Mouse (Mus musculus): Measurements from ENCODE around the gene Gnmt. TPM values are rescaled to one million over a fixed set of nuclear protein-coding genes. Genes with fewer than 3 reads are reported as not detected.

The Gnmt gene
- total RNA-seq (2021): 1 to 10 TPM in 1 of 2 experiments, not detected in 1; 1.1 TPM
- long read RNA-seq, partial matches to known transcripts: 0 of 2 reads
- long read RNA-seq, other reads (novel, unspliced or antisense): 0 of 2 reads

DNA sequence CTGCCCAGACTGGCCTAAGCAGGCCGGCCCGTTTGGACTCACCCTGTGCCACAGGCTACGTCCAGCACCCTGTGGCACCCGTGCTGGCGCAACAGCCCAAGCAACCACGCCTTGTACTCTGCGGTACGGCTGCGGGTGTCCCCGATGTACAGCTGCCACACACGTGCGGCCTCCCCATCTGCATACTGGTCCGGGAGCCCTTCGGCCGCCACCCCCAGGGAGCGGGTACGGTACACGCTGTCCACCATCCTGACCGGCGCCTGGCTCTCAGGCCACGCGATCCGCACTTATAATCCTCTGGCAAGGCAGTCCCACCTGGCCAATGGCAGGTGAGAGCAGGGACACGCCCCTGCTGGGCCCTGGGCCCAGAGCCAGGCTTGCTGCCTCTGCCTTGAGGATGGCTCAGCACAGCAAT is at the start of gene Gnmt:
Gnmt (minus strand) TSS at position 265 of the 415 bp plus-strand sequence.
- DNase-seq (ENCODE audit: low spot score in 2 of 2): no peak

- no peak for DNase-seq (ENCODE audit: low spot score in 2 of 2)
Observed at GRCm38 (mm10) chr17:46776087-46776486, 47.1 kb upstream of the Gnmt start.

DNA sequence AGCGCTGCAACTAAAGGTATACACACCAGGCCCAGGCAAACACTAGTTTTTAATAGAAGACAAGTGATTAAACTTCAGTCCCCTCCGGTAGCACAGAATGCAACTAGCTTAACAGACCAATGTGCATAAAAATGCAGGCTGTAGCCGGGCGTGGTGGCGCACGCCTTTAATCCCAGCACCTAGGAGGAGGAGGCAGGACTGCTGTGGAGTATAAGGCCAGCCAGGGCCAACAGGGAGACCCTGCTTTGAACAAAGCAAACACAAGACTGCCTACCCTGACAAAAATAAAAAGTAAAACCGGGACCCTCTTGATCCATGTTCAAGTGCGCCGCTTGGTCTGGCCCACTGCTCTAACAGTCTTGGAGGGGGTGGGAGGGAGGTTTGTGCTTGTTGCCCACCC is 46.1 kb upstream of the Gnmt start:
- no peak for DNase-seq (ENCODE audit: low spot score in 2 of 2)

- no peak for DNase-seq (ENCODE audit: low spot score in 2 of 2)
Observed at GRCm38 (mm10) chr17:46774131-46774472, 45.1 kb upstream of the Gnmt start.

GRCm38 (mm10) chr17:46773278-46774130 is 44.5 kb upstream of the Gnmt start:
- DNase-seq (ENCODE audit: low spot score in 2 of 2): no peak

- DNase-seq (ENCODE audit: low spot score in 2 of 2): peak; percentile 83 to 90
Observed at GRCm38 (mm10) chr17:46772404-46773277, 43.7 kb upstream of the Gnmt start, which contains the start of gene 2310039H08Rik. Gene 2310039H08Rik, plus strand, starts transcription at chr17:46772635.

DNA sequence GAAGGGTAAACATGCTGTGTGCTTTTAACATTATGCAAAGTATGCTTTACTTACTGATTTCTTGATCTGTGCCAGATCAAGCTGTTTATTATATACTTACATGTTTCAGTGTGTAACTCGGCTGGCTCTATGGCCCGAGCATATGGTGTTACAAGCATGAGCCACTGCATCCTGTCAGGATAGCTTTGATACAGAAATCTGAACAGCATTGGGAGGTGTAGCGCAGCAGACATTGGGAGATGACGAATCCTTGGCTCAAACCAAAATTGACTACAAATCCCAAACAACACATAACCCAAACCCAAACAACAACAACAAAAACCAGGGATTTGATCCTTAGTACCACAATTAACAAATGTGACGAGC is 43.1 kb upstream of the Gnmt start:
- DNase-seq (ENCODE audit: low spot score in 2 of 2): no peak

DNA sequence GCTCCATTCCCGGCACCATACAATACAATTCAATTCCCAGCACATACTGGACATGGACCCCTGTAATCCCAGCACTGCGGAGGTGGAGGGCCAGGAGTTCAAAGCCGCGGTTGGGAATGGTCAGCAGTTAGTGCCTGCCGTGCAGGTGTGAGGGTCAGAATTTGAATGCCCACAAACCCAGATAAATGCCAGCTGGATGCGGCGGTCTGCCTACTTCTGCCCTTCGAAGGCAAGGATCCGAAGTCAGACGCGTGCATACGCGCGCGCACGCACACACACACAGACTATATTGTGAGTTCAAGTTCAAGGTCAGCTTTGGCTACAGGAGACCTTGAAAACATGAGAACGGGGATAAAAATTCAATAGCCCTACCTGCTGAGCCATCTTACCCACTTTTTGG is 42.6 kb upstream of the Gnmt start:
- no peak for DNase-seq (ENCODE audit: low spot score in 2 of 2)

GRCm38 (mm10) chr17:46771025-46771424 is 42.1 kb upstream of the Gnmt start:
- DNase-seq (ENCODE audit: low spot score in 2 of 2): no peak

GRCm38 (mm10) chr17:46770546-46770945 is 41.6 kb upstream of the Gnmt start:
- no peak for DNase-seq (ENCODE audit: low spot score in 2 of 2)

- DNase-seq (ENCODE audit: low spot score in 2 of 2): no peak
Observed at GRCm38 (mm10) chr17:46767868-46768267, 38.9 kb upstream of the Gnmt start.

DNA sequence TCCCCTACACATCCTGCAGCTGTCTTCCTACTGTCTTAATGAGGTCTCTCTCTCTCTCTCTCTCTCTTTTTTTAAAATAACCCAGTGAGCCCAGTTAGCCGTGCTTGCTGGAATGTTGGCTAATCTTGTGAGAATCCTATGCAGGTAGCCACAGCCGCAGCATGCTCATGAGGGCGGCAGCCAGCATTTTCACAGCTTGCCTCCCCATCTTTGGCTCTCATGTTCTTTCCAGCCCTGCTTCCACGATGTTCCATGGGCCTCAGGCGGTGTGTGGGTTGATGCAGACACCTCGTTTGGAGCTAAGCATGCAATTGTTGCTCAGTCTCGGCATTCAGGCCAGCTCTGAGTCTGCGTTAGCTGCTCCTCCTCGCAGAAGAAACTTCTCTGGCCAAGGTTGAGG is 35.9 kb upstream of the Gnmt start:
- DNase-seq (ENCODE audit: low spot score in 2 of 2): peak; percentile 48 to 67

GRCm38 (mm10) chr17:46763544-46763943 is 34.6 kb upstream of the Gnmt start, which contains the start of gene Ptcra:
Gene Ptcra, minus strand, starts transcription at chr17:46763712.
- DNase-seq (ENCODE audit: low spot score in 2 of 2): no peak

- no peak for DNase-seq (ENCODE audit: low spot score in 2 of 2)
Observed at GRCm38 (mm10) chr17:46758753-46759152, 29.8 kb upstream of the Gnmt start.

DNA sequence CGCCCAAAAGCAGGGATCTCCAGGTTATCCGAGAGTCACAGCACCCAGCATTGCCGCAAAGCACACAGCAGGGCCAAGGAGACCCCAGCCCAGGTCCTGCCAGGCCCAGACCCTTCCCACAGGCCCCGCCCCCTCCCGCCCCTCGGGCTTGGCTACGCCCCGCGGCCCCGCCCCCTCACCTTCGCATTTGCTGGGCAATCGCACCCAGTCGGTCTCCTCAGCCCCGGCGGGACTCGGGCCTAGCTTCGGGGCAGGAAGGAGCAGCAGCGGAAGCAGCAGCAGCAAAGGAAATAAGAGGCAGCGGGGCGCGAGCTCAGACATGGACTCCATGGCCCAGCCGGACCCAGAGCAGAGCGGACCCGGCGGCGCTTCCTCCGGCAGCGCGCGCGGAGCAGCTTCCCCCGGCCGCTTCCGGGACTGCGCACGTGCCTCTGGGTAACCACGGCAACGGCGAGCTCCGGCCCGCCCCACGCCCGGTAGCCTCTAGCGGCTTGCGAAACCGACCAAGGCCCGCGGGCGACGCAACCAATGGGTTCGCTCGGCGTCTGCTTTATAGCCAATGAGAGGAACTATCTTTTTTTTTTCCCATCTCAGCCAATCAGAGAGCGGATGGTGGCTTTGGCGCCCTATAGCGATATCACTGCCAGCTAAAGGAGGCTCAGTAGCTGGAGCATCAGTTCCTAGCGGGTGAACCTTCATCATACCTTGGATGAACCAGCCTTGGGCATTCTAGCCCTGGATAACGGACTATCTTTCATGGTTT is 23.0 kb upstream of the Gnmt start, which contains the start of gene Cnpy3:
Cnpy3 (minus strand) TSS at position 421 of the 763 bp plus-strand sequence.
- peak; percentile 98 to 99 for DNase-seq (ENCODE audit: low spot score in 2 of 2)

DNA sequence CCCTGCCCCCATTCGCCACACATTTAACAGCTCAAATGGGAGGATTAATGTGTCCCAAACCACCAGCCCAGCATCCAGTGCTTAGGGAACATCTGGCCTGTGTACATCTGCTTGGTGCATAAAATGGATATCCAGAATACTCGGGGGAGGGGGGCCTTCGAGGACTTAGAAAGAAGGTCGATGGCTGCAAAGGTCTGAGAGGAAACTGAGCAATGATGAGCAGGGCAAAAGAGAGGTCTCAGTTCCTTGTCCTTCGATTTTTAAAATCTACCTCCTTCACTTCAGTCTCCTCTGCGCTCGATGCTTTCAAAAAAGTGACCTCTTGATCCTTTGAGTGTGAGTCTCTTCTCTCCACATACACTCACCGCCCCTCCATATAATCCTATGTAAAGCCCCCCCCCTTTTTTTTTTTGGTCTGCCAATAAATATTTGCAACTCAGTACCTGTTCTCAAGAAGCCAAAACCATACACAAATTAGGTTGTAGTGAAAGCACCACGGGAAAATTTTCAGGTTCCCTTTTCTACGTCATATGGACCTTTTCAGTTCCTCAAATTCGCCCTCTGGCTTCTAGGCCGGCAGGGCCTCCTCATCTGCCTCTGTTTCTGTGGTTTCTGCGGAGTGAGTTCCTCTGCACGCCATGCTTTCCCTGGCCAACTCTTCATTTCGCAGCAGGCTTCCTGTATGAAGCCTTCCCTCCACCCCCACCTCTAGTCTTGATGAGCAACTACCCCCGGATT is 22.3 kb upstream of the Gnmt start:
- DNase-seq (ENCODE audit: low spot score in 2 of 2): no peak

GRCm38 (mm10) chr17:46750580-46750979 is 21.6 kb upstream of the Gnmt start:
- DNase-seq (ENCODE audit: low spot score in 2 of 2): no peak

GRCm38 (mm10) chr17:46749282-46749681 is 20.3 kb upstream of the Gnmt start:
- DNase-seq (ENCODE audit: low spot score in 2 of 2): no peak

GRCm38 (mm10) chr17:46747806-46748205 is 18.8 kb upstream of the Gnmt start:
- DNase-seq (ENCODE audit: low spot score in 2 of 2): no peak

- DNase-seq (ENCODE audit: low spot score in 2 of 2): no peak
Observed at GRCm38 (mm10) chr17:46747234-46747633, 18.3 kb upstream of the Gnmt start.

Measured in layer of hippocampus, adult 18-20 months (tissue).